Mouse (Mus musculus): ENCODE data around the gene Epha7.
A peak's percentile ranks its signal among the peaks of the same experiment; 100 is the strongest.

The Epha7 gene

GRCm38 (mm10) chr4:28899783-28900182 is 86.9 kb downstream of the Epha7 start:
- DNase-seq (ENCODE audit: low spot score): no peak

DNA sequence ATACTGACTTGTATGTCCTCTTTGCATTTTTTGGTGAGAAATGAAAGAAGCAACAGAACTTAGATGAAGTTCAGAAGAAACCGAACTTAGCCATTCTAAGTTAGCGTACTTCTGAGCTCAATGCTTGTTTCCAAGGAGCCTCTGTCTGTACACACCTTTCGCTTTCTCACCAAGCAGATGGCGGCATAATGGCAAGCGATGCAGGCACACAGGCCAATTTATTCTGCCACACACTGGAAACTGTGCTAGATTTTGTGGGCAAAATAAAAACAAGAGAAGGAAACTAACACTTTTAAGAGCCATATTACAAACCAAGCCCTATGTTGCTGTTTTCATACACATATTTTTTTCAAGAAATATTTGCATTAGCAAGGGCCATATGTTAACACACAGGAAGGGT is 88.6 kb downstream of the Epha7 start:
- no peak for DNase-seq (ENCODE audit: low spot score)

- no peak for DNase-seq (ENCODE audit: low spot score)
These were observed 89.2 kb downstream of the Epha7 start for GRCm38 (mm10) chr4:28902004-28902704.

GRCm38 (mm10) chr4:28906985-28907384 is 94.1 kb downstream of the Epha7 start:
- DNase-seq (ENCODE audit: low spot score): no peak

GRCm38 (mm10) chr4:28910127-28910526 is 97.2 kb downstream of the Epha7 start:
- no peak for DNase-seq (ENCODE audit: low spot score)

DNA sequence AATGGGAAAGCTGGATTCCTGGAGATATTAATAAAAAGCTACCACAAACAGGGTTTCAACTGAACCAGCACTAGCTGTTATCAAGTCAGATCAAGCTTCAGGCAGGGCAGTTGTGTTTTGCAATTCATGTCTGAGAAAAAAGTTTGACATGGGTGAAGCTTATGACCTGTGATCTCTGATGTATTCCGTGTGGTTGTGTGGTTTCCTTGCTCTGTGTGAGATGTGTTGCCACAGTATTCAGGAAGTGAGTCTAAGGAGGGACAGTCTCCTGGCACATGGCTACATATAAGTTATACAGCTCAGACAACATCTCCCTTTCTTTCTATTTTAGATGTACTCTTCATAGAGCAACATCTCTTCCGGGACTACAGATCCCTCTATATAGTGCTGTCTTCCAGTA is 99.1 kb downstream of the Epha7 start:
- DNase-seq (ENCODE audit: low spot score): no peak

GRCm38 (mm10) chr4:28913613-28914012 is 100.7 kb downstream of the Epha7 start:
- DNase-seq (ENCODE audit: low spot score): no peak

- DNase-seq (ENCODE audit: low spot score): no peak
These were observed 107.7 kb downstream of the Epha7 start for GRCm38 (mm10) chr4:28920645-28921044.

DNA sequence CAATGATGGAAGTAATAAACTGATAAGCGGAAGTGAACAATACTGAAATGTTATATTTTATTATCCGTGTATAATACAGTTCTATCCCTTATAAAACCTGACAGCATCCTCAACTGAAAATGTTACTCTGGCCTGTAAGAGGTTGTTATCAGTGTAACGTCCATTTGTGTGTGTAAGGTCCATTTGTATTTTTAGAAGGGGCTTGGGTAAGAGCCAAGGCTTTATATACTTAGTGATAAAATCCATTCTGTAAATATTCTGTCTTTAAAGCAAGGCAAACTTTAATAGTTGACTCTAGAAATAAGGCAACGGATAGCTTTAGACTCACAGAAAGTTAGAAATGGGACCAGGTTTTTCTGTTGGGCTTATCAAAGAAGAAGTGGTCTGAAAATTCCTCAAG is 113.1 kb downstream of the Epha7 start:
- DNase-seq (ENCODE audit: low spot score): no peak

GRCm38 (mm10) chr4:28933431-28933830 is 120.5 kb downstream of the Epha7 start:
- no peak for DNase-seq (ENCODE audit: low spot score)

DNA sequence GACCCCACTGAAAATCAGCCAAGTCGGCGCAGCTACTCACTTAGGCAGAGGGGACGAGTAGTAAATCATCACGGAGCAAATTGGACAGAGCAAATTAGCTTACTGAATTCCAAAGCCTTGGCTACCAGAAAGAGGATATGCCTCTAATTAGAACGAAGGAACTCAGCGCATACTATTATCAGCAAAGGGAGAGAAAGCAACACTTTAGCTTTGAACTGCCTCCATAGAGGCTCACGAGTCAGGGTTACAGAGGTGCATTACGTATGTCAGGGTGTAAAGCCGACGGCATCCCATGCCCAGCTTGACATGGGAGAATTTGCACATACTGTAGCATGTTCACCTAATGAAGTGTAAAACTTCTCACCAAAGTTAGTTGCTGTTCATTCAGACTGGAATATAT is 121.9 kb downstream of the Epha7 start:
- DNase-seq (ENCODE audit: low spot score): no peak

DNA sequence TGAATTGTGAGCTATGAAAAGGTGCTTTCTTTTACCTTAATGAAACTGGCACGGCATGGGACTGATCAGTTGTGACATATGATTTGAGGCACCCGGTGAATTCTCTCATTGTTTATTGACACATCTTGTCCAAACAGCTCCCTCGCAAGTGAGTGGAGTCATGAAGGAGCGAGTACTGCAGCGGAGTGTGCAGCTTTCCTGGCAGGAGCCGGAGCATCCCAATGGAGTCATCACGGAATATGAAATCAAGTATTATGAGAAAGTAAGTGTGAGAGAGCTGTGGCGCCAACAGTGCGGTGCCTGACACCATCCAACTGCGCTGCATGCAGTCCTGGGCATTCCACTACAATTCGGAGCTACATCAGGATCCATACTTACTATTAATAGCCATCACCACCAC is 122.6 kb downstream of the Epha7 start:
- no peak for DNase-seq (ENCODE audit: low spot score)

DNA sequence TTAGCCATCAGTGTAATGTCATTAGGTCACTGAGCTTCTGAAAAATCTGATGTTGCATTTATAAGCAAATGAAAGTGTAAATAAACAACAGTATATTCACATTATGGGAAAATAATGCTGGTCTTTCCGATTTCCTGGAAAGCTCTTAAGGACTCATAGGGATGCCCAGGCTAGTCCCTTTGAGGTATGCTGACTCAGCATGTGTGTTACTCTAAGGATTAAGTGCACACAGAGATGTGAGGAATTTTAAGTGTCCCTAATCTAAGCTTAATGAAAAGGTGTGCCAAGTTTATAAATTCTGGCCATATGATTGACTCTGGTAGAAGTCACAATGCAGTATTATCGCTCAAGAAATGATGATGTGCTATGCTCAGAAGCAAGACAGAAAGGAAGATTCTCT is 127.8 kb downstream of the Epha7 start:
- DNase-seq (ENCODE audit: low spot score): no peak

GRCm38 (mm10) chr4:28944237-28944636 is 131.3 kb downstream of the Epha7 start:
- peak; percentile 1 for DNase-seq (ENCODE audit: low spot score)

GRCm38 (mm10) chr4:28960889-28961560 is 148.1 kb downstream of the Epha7 start:
- no peak for DNase-seq (ENCODE audit: low spot score)

- no peak for DNase-seq (ENCODE audit: low spot score)
These were observed 154.8 kb downstream of the Epha7 start for GRCm38 (mm10) chr4:28967584-28968315.

DNA sequence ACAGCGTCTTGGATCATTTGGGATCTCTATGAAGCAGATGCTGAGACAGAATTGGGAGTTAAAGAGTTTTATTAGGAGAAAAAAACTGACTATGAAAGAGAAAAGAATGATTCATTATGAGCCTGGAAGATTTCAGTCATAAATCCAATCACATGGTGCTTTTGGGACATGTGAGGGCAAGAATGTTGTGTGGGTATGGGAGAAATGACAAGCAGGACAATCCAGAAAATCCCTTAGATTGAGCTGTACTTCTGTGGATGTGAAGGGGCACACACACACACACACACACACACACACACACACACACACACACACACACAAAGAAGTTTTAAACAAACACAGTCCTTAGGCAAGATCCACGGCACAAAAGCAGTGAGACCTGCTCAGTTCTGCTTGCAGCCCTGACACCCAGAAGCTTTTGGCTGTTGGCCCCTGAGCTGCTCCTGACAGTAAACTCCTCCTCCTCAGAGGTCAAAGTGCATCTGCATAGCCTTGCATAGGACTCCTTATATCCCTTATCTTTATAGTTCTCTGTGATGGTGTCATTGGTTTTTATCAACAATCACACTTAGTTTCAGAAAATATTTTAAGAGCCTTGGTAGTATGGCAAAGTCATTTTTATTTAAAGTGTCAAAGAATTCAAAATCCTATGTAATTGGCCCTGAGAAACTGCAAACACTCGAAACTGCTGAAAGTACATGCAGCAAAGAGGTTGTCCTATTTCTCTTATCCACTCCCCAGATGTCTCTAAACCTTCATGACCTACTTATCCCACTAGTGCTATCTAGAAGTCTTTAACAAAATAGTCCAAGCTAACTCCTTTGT is 185.7 kb downstream of the Epha7 start:
- no peak for DNase-seq (ENCODE audit: low spot score)

DNA sequence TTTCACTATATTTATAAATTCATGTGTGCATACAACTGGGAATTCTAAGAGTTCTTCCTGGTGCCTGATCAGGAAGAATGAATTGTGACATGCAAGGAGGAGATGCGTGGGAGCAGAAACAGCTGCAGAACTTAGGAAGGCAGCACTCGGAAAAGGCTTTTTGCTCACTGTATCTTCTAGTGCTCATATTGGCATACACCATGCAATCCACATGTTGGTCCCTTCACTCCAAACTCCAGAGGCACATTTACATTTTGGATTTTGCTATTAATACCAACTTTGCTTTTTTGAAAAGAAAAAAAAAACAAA is 186.3 kb downstream of the Epha7 start:
- no peak for DNase-seq (ENCODE audit: low spot score)

DNA sequence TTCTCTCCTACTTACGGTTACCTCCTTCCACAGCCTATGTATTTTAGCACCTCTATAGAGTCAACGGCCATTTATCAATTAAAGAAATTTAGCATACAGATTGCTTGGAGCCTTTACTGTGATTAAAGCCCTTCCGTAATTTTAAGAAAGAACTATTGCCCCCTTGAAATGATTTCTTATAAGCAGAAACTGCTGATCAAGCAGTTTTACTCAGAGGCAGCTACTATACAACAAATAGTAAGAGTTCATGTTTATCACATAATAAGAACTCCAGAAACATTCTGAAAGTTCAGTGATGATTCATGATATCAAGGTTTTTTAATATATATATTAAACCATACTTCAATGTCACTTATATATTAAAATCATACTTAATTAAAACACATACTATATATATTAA is 197.4 kb downstream of the Epha7 start:
- DNase-seq (ENCODE audit: low spot score): no peak
